Mouse (Mus musculus) CH12.LX (cell line): ENCODE data around the gene Tsen2. TPM values are rescaled to one million over a fixed set of nuclear protein-coding genes. Genes with fewer than 3 reads are reported as not detected.

Source experiments
- DNase-seq: peaks from one replicate; pipeline ENCODE4 v3.0.0-alpha.2; 2013; ENCODE audit errors: extremely low read depth
- H3K27ac ChIP-seq: 2 replicates; pipeline ENCODE4 v1.5.1; 2012; ENCODE audit warnings: low read depth, mild to moderate bottlenecking, control low read depth, moderate library complexity; ENCODE audit not compliant: insufficient read depth
- H3K27me3 ChIP-seq: replicated peaks from 2 replicates; pipeline ENCODE3; 2012; ENCODE audit warnings: inconsistent platforms
- H3K36me3 ChIP-seq, 2 experiments: replicated peaks in 1 of 2; 2 replicates each; pipeline versions ENCODE3 to v1.6.1; 2012; ENCODE audit warnings: inconsistent platforms in 1 of 2, low read length in 1 of 2, mild to moderate bottlenecking in 1 of 2, mixed read lengths in 1 of 2, moderate library complexity in 1 of 2; ENCODE audit not compliant: control insufficient read depth in 1 of 2, insufficient read depth in 1 of 2
- H3K4me1 ChIP-seq, 2 experiments: 2 replicates each; pipeline ENCODE4 v1.6.1; 2012; ENCODE audit warnings: inconsistent platforms in 1 of 2, moderate library complexity in 1 of 2; ENCODE audit not compliant: insufficient read depth in 2 of 2, control insufficient read depth in 1 of 2
- H3K4me2 ChIP-seq: 2 replicates; pipeline ENCODE4 v1.6.1; 2012; ENCODE audit warnings: low read depth, mild to moderate bottlenecking, control low read depth; ENCODE audit not compliant: poor library complexity, insufficient read depth, severe bottlenecking
- H3K4me3 ChIP-seq, 3 experiments: fragments of 150-350 bp in 1 of 3; sonication (generic) in 1 of 3; replicated peaks in 1 of 3; 2 replicates each; pipeline versions ENCODE3 to v1.5.1; 2011 to 2012; ENCODE audit warnings: low read depth in 2 of 3, low read length in 2 of 3, mild to moderate bottlenecking in 2 of 3, moderate library complexity in 2 of 3, control low read depth in 1 of 3, improper control_type of control experiment in 1 of 3, inconsistent platforms in 1 of 3, mixed read lengths in 1 of 3; ENCODE audit not compliant: poor library complexity in 1 of 3
- H3K79me2 ChIP-seq: replicated peaks from 2 replicates; pipeline ENCODE4 v1.6.1; 2012; ENCODE audit warnings: mild to moderate bottlenecking, moderate library complexity; ENCODE audit not compliant: control insufficient read depth, poor library complexity, insufficient read depth, severe bottlenecking; ENCODE audit errors: extremely low read depth
- H3K9ac ChIP-seq: 2 replicates; pipeline ENCODE4 v1.6.1; 2012; ENCODE audit warnings: low read depth, mild to moderate bottlenecking, control low read depth, moderate library complexity; ENCODE audit not compliant: insufficient read depth
- H3K9me3 ChIP-seq: replicated peaks from 2 replicates; pipeline ENCODE3; 2012; ENCODE audit warnings: low read length, inconsistent platforms, mixed read lengths
- BHLHE40 ChIP-seq: IDR thresholded peaks from 2 replicates; pipeline ENCODE4 v1.6.1; 2011; ENCODE audit warnings: mild to moderate bottlenecking, low read depth, low read length, improper control_type of control experiment
- CHD1 ChIP-seq: IDR thresholded peaks from 2 replicates; pipeline ENCODE4 v1.6.1; 2012; ENCODE audit warnings: low read depth, low read length, improper control_type of control experiment, inconsistent platforms
- CTCF ChIP-seq, 2 experiments: IDR thresholded peaks in 1 of 2; conservative IDR thresholded peaks in 1 of 2; 2 replicates each; pipeline ENCODE4 v1.5.1; 2011 to 2012; ENCODE audit warnings: low read depth in 2 of 2, low read length in 2 of 2, improper control_type of control experiment in 1 of 2, inconsistent platforms in 1 of 2, mild to moderate bottlenecking in 1 of 2, moderate library complexity in 1 of 2
- E2F4 ChIP-seq: IDR thresholded peaks from 2 replicates; pipeline ENCODE4 v1.6.1; 2011; ENCODE audit warnings: low read depth, low read length, improper control_type of control experiment; ENCODE audit not compliant: insufficient replicate concordance
- ELF1 ChIP-seq: IDR thresholded peaks from 2 replicates; pipeline ENCODE4 v1.6.1; 2014; ENCODE audit warnings: low read depth, mild to moderate bottlenecking, inconsistent platforms, low read length, improper control_type of control experiment
- EP300 ChIP-seq: IDR thresholded peaks from 2 replicates; pipeline ENCODE4 v1.6.1; 2011; ENCODE audit warnings: low read length, improper control_type of control experiment
- ETS1 ChIP-seq: conservative IDR thresholded peaks from 2 replicates; pipeline ENCODE4 v1.6.1; 2012; ENCODE audit warnings: low read depth, mild to moderate bottlenecking, inconsistent platforms, low read length, improper control_type of control experiment, moderate library complexity
- GABPA ChIP-seq: IDR thresholded peaks from 2 replicates; pipeline ENCODE4 v1.6.1; 2012; ENCODE audit warnings: low read depth, low read length, improper control_type of control experiment, inconsistent platforms; ENCODE audit not compliant: insufficient replicate concordance
- IRF4 ChIP-seq: IDR thresholded peaks from 2 replicates; pipeline ENCODE4 v1.6.1; 2014; ENCODE audit warnings: low read depth, mild to moderate bottlenecking, inconsistent platforms, low read length, improper control_type of control experiment
- JUN ChIP-seq: IDR thresholded peaks from 2 replicates; pipeline ENCODE4 v1.6.1; 2011; ENCODE audit warnings: low read depth, mild to moderate bottlenecking, low read length, improper control_type of control experiment, moderate library complexity; ENCODE audit not compliant: insufficient read depth
- JUND ChIP-seq: conservative IDR thresholded peaks from 2 replicates; pipeline ENCODE4 v1.6.1; 2011; ENCODE audit warnings: low read depth, low read length, improper control_type of control experiment
- MAFK ChIP-seq: IDR thresholded peaks from 2 replicates; pipeline ENCODE4 v1.6.1; 2011; ENCODE audit warnings: low read length, improper control_type of control experiment; ENCODE audit not compliant: insufficient replicate concordance
- MAX ChIP-seq: IDR thresholded peaks from 2 replicates; pipeline ENCODE4 v1.6.1; 2011; ENCODE audit warnings: low read length, improper control_type of control experiment
- MAZ ChIP-seq: IDR thresholded peaks from 2 replicates; pipeline ENCODE4 v1.6.1; 2012; ENCODE audit warnings: low read depth, mild to moderate bottlenecking, inconsistent platforms, low read length, improper control_type of control experiment, moderate library complexity
- MEF2A ChIP-seq: IDR thresholded peaks from 2 replicates; pipeline ENCODE4 v1.6.1; 2014; ENCODE audit warnings: low read depth, mild to moderate bottlenecking, inconsistent platforms, low read length, improper control_type of control experiment, borderline replicate concordance
- MXI1 ChIP-seq: IDR thresholded peaks from 2 replicates; pipeline ENCODE4 v1.6.1; 2011; ENCODE audit warnings: mild to moderate bottlenecking, low read depth, low read length, improper control_type of control experiment
- MYC ChIP-seq: IDR thresholded peaks from 2 replicates; pipeline ENCODE4 v1.6.1; 2011; ENCODE audit warnings: low read depth, mild to moderate bottlenecking, improper control_type of control experiment, low read length
- NRF1 ChIP-seq: IDR thresholded peaks from 2 replicates; pipeline ENCODE4 v1.6.1; 2014; ENCODE audit warnings: low read depth, mild to moderate bottlenecking, inconsistent platforms, low read length, improper control_type of control experiment, moderate library complexity
- PAX5 ChIP-seq: IDR thresholded peaks from 2 replicates; pipeline ENCODE4 v1.6.1; 2012; ENCODE audit warnings: low read length, inconsistent platforms, mixed read lengths
- POLR2A ChIP-seq: IDR thresholded peaks from 2 replicates; pipeline ENCODE4 v1.6.1; 2011; ENCODE audit warnings: low read depth, mild to moderate bottlenecking, improper control_type of control experiment, low read length
- RAD21 ChIP-seq: IDR thresholded peaks from 2 replicates; pipeline ENCODE4 v1.6.1; 2011; ENCODE audit warnings: low read depth, mild to moderate bottlenecking, low read length, improper control_type of control experiment, moderate library complexity
- RCOR1 ChIP-seq: conservative IDR thresholded peaks from 2 replicates; pipeline ENCODE4 v1.6.1; 2012; ENCODE audit warnings: low read depth, mild to moderate bottlenecking, inconsistent platforms, low read length, improper control_type of control experiment
- SIN3A ChIP-seq: IDR thresholded peaks from 2 replicates; pipeline ENCODE4 v1.6.1; 2012; ENCODE audit warnings: low read length, improper control_type of control experiment, inconsistent platforms
- SMC3 ChIP-seq: IDR thresholded peaks from 2 replicates; pipeline ENCODE4 v1.6.1; 2011; ENCODE audit warnings: low read depth, low read length, improper control_type of control experiment
- TBP ChIP-seq: conservative IDR thresholded peaks from 2 replicates; pipeline ENCODE4 v1.6.1; 2011; ENCODE audit warnings: low read depth, low read length, improper control_type of control experiment
- TCF12 ChIP-seq: IDR thresholded peaks from 2 replicates; pipeline ENCODE4 v1.6.1; 2014; ENCODE audit warnings: low read depth, mild to moderate bottlenecking, inconsistent platforms, low read length, improper control_type of control experiment
- UBTF ChIP-seq: IDR thresholded peaks from 2 replicates; pipeline ENCODE4 v1.6.1; 2012; ENCODE audit warnings: low read depth, mild to moderate bottlenecking, inconsistent platforms, low read length, improper control_type of control experiment, moderate library complexity
- USF1 ChIP-seq: IDR thresholded peaks from 2 replicates; pipeline ENCODE4 v1.6.1; 2014; ENCODE audit warnings: low read depth, mild to moderate bottlenecking, inconsistent platforms, low read length, improper control_type of control experiment
- USF2 ChIP-seq: conservative IDR thresholded peaks from 2 replicates; pipeline ENCODE4 v1.6.1; 2011; ENCODE audit warnings: low read depth, low read length, improper control_type of control experiment
- ZC3H11A ChIP-seq: IDR thresholded peaks from 2 replicates; pipeline ENCODE4 v1.6.1; 2012; ENCODE audit warnings: low read depth, mild to moderate bottlenecking, inconsistent platforms, low read length, improper control_type of control experiment
- ZKSCAN1 ChIP-seq: IDR thresholded peaks from 2 replicates; pipeline ENCODE4 v1.6.1; 2012; ENCODE audit warnings: low read depth, inconsistent platforms, low read length, improper control_type of control experiment, borderline replicate concordance
- ZMIZ1 ChIP-seq: IDR thresholded peaks from 2 replicates; pipeline ENCODE4 v1.6.1; 2012; ENCODE audit warnings: low read depth, mild to moderate bottlenecking, inconsistent platforms, low read length, improper control_type of control experiment
- ZNF384 ChIP-seq: IDR thresholded peaks from 2 replicates; pipeline ENCODE4 v1.6.1; 2012; ENCODE audit warnings: low read depth, low read length, improper control_type of control experiment, inconsistent platforms
- dilution Hi-C: fragments of 300-500 bp; cut with MboI; formaldehyde crosslinking; loops from 2 replicates; pipeline ENCODE4 v1.14.3; 2020; ENCODE audit warnings: low sequenced_read_pairs; ENCODE audit not compliant: extremely low pct_unique_long_range_greater_than_20kb, extremely low pct_ligation_motif_present
- in situ Hi-C: fragments of 300-500 bp; cut with MboI; formaldehyde crosslinking; loops from 3 replicates; pipeline ENCODE4 v1.14.3; 2019; ENCODE audit warnings: low sequenced_read_pairs, low pct_ligation_motif_present, low pct_unique_long_range_greater_than_20kb, mixed read lengths
- polyA plus RNA-seq: library from polyadenylated mRNA; unstranded; fragments of >175 nt; gene quantifications from 2 replicates; pipeline ENCODE4 v1.2.1, GENCODE M21; 2012; ENCODE audit warnings: low read depth; ENCODE audit not compliant: insufficient read length
- total RNA-seq, 2 experiments: library from RNA; depleted of rRNA; stranded (reverse); fragments of 300-350 nt in 1 of 2; fragments of >200 nt in 1 of 2; gene quantifications; 2 replicates each; pipeline ENCODE4 v1.2.3; 2012 to 2014

Gene Tsen2
- total and polyA plus RNA-seq, 3 experiments, result 17.2 to 30.1 (median 20.4) TPM

DNA sequence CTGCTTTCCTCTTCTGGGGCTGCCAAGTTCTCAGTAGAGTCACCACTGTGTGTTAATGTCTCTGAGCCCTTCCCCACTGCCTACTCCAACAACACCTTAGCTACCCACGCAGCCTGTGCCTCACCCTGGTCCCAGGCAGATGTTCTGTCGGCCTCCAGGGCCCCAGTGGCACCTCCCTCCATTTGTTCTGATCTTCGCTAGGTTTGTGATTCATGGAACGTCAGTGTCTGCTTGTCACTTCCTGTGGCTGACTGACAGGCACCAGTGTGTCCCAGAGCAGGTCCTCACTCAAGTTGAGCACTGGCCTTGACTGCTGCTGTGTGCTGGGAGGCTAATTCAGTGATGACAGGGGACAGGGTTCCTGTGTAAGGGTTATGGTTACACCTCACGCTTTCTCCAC is 32.9 kb downstream of the Tsen2 start:
- TF ChIP-seq TCF12, result no peak
- no peak for TF ChIP-seq CTCF (conservative IDR thresholded peaks at IDR 0.05 in 1 of 2, IDR thresholded peaks at IDR 0.05 in 1 of 2; ENCODE audit: low read depth in 2 of 2, low read length in 2 of 2)
- TF ChIP-seq ETS1, result no peak
- TF ChIP-seq GABPA, result no peak
- H3K79me2 ChIP-seq, result no peaks in the 10 kb centered on the region
- H3K4me1 ChIP-seq, result peaks cover 21 to 60% of the 10 kb centered on the region in 2 experiments
- H3K9ac ChIP-seq, result no peak overlapping the region
- no peak for DNase-seq
- H3K27me3 ChIP-seq, result no peaks in the 10 kb centered on the region
- no peaks in the 10 kb centered on the region for H3K9me3 ChIP-seq
- no peak overlapping the region for H3K4me2 ChIP-seq
- H3K4me3 ChIP-seq, result no peak overlapping the region
- H3K27ac ChIP-seq, result peak overlapping the region; percentile 26; the same call in 1 of the 2 replicates
- dilution Hi-C loops (no loop called here), in situ Hi-C loops (no loop called here)
- H3K36me3 ChIP-seq, result peaks cover 22 to 73% of the 10 kb centered on the region in 2 experiments

DNA sequence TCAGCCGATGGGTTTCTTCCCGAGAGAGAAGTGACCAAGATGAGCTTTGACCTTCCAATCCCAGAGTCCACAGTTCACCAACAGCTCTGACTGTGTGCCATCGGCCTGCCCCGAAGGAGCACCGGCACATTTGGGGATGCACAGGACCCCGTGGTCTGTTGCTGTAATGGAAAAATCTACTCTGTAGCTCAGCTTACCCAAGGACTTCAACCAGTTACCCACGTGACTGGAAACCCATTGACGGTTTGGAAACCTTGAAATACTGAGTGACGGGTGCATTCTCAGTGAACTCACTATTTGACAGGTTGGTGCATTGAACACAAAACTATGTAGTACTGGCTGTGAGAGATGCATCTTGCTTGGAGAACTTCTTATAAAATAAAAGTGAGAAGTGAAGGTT is 33.5 kb downstream of the Tsen2 start:
- Histone ChIP-seq H3K9ac (no peak overlapping the region), H3K4me1 (peaks cover 24 to 63% of the 10 kb centered on the region in 2 experiments), H3K27ac (no peak overlapping the region), H3K9me3 (no peaks in the 10 kb centered on the region), H3K27me3 (no peaks in the 10 kb centered on the region), H3K4me3 (no peak overlapping the region), H3K4me2 (no peak overlapping the region), H3K36me3 (peaks cover 22 to 68% of the 10 kb centered on the region in 2 experiments), H3K79me2 (no peaks in the 10 kb centered on the region)
- in situ Hi-C loops (no loop called here), dilution Hi-C loops (no loop called here)
- TF ChIP-seq TCF12, result no peak
- TF ChIP-seq SIN3A, result no peak
- no peak for TF ChIP-seq MAZ
- no peak for TF ChIP-seq UBTF
- TF ChIP-seq ZKSCAN1, result no peak
- no peak; the same call in 1 of the 2 replicates for TF ChIP-seq JUN
- no peak for TF ChIP-seq NRF1
- peak; percentile 8; the same call in 1 of the 2 replicates for TF ChIP-seq IRF4
- TF ChIP-seq ELF1, result no peak
- no peak for TF ChIP-seq MAFK
- TF ChIP-seq ETS1, result peak; percentile 83
- TF ChIP-seq E2F4, result no peak
- no peak for TF ChIP-seq POLR2A
- no peak for TF ChIP-seq JUND
- no peak for TF ChIP-seq SMC3
- peak; percentile 73 for TF ChIP-seq USF1
- TF ChIP-seq USF2, result peak; percentile 72
- TF ChIP-seq MEF2A, result no peak
- no peak for TF ChIP-seq ZC3H11A
- no peak for TF ChIP-seq MYC
- TF ChIP-seq TBP, result no peak
- TF ChIP-seq BHLHE40, result peak; percentile 78
- TF ChIP-seq ZNF384, result no peak
- TF ChIP-seq CHD1, result no peak
- TF ChIP-seq MXI1, result no peak
- no peak for TF ChIP-seq ZMIZ1
- no peak for TF ChIP-seq RAD21
- no peak for TF ChIP-seq EP300
- no peak for TF ChIP-seq RCOR1
- no peak for TF ChIP-seq GABPA
- TF ChIP-seq MAX, result peak; percentile 38; the same call in 1 of the 2 replicates
- TF ChIP-seq PAX5, result no peak
- no peak for TF ChIP-seq CTCF (conservative IDR thresholded peaks at IDR 0.05 in 1 of 2, IDR thresholded peaks at IDR 0.05 in 1 of 2; ENCODE audit: low read depth in 2 of 2, low read length in 2 of 2)
- peak; percentile 51 for DNase-seq
